Mouse (Mus musculus): Measurements from ENCODE around the gene Gm45234. TPM values are rescaled to one million over a fixed set of nuclear protein-coding genes. Genes with fewer than 3 reads are reported as not detected.
"Not testable (repeated sequence)": the region's sequence is repeated elsewhere in the genome, so short reads cannot be mapped to it uniquely, and the experiment has no call there.

Gm45234 gene
- polyA plus RNA-seq (2015; fragmentation: Nextera tagmentation; extraction: Ambion mirVana) = not detected in 2 replicates

- TF ChIP-seq CTCF (IDR thresholded peaks at IDR 0.05; ENCODE audit: low read depth) (no peak), EP300 (IDR thresholded peaks at IDR 0.05; ENCODE audit: low read depth) (no peak)
- Histone ChIP-seq H3K27ac (ENCODE audit: low read depth) (peak within 1 kb of the TSS; percentile 92), H3K9me3 (ENCODE audit: low read length) (no peaks in the 10 kb centered on the region), H3K36me3 (replicated peaks; ENCODE audit: insufficient read depth, low read length) (no peaks in the 10 kb centered on the region), H3K4me3 (ENCODE audit: low read depth, low read length) (peak within 1 kb of the TSS; percentile 72), H3K4me2 (ENCODE audit: low read depth, low read length) (peak within 1 kb of the TSS; percentile 88), H3K27me3 (ENCODE audit: insufficient read depth, low read length) (peaks cover 22% of the 10 kb centered on the region), H3K4me1 (ENCODE audit: insufficient read depth) (peaks cover 32% of the 10 kb centered on the region), H3K9ac (replicated peaks) (peak within 1 kb of the TSS; percentile 79)
- under 1% methylated on average over 52 of the region's 100 CpGs for WGBS (ENCODE audit: insufficient replicate concordance)
- ATAC-seq = peak; percentile 66
- DNase-seq = peak; percentile 73
These were observed at the start of gene Gm45234, which contains the start of gene Atn1 for GRCm38 (mm10) chr6:124755831-124756595. Gene Gm45234 (minus strand): TSS chr6:124756021. Gene Atn1 (minus strand): TSS chr6:124756524.

- H3K27me3 ChIP-seq (ENCODE audit: insufficient read depth, low read length) = no peaks in the 10 kb centered on the region
- H3K9ac ChIP-seq (replicated peaks) = no peak overlapping the region
- H3K36me3 ChIP-seq (replicated peaks; ENCODE audit: insufficient read depth, low read length) = no peaks in the 10 kb centered on the region
- H3K4me1 ChIP-seq (ENCODE audit: insufficient read depth) = peaks cover 22% of the 10 kb centered on the region
- no peak for DNase-seq
- no peak for TF ChIP-seq EP300 (IDR thresholded peaks at IDR 0.05; ENCODE audit: low read depth)
- no peak for TF ChIP-seq CTCF (IDR thresholded peaks at IDR 0.05; ENCODE audit: low read depth)
- H3K4me2 ChIP-seq (ENCODE audit: low read depth, low read length) = no peak overlapping the region
- H3K4me3 ChIP-seq (ENCODE audit: low read depth, low read length) = no peak overlapping the region
- no peak for ATAC-seq
- WGBS (ENCODE audit: insufficient replicate concordance) = 72% methylated on average over 3 of the region's 3 CpGs
- H3K27ac ChIP-seq (ENCODE audit: low read depth) = no peak overlapping the region
- H3K9me3 ChIP-seq (ENCODE audit: low read length) = no peaks in the 10 kb centered on the region
These were observed 48.5 kb upstream of the Gm45234 start for GRCm38 (mm10) chr6:124804341-124804740.

GRCm38 (mm10) chr6:124803691-124804090 lies 47.9 kb upstream of the Gm45234 start:
- H3K27ac ChIP-seq (ENCODE audit: low read depth); H3K9ac ChIP-seq (replicated peaks); DNase-seq; H3K9me3 ChIP-seq (ENCODE audit: low read length); H3K27me3 ChIP-seq (ENCODE audit: insufficient read depth, low read length); H3K4me3 ChIP-seq (ENCODE audit: low read depth, low read length); H3K36me3 ChIP-seq (replicated peaks; ENCODE audit: insufficient read depth, low read length); ATAC-seq; H3K4me2 ChIP-seq (ENCODE audit: low read depth, low read length): not testable (repeated sequence)
- peaks cover 22% of the 10 kb centered on the region for H3K4me1 ChIP-seq (ENCODE audit: insufficient read depth)
- 86% methylated on average over 4 of the region's 4 CpGs for WGBS (ENCODE audit: insufficient replicate concordance)

GRCm38 (mm10) chr6:124803061-124803460 lies 47.2 kb upstream of the Gm45234 start:
- Histone ChIP-seq H3K9ac (replicated peaks) (no peak overlapping the region), H3K4me1 (ENCODE audit: insufficient read depth) (peaks cover 20% of the 10 kb centered on the region), H3K36me3 (replicated peaks; ENCODE audit: insufficient read depth, low read length) (no peaks in the 10 kb centered on the region), H3K4me3 (ENCODE audit: low read depth, low read length) (no peak overlapping the region), H3K27me3 (ENCODE audit: insufficient read depth, low read length) (no peaks in the 10 kb centered on the region), H3K27ac (ENCODE audit: low read depth) (no peak overlapping the region), H3K4me2 (ENCODE audit: low read depth, low read length) (no peak overlapping the region), H3K9me3 (ENCODE audit: low read length) (no peaks in the 10 kb centered on the region)
- WGBS (ENCODE audit: insufficient replicate concordance) = 67% methylated on average over 3 of the region's 3 CpGs
- peak; percentile 17; the same call in 1 of the 2 replicates for TF ChIP-seq CTCF (IDR thresholded peaks at IDR 0.05; ENCODE audit: low read depth)
- TF ChIP-seq EP300 (IDR thresholded peaks at IDR 0.05; ENCODE audit: low read depth) = no peak
- no peak for ATAC-seq
- no peak for DNase-seq

GRCm38 (mm10) chr6:124802400-124802799 lies 46.6 kb upstream of the Gm45234 start:
- not testable (repeated sequence) for ATAC-seq; H3K27ac ChIP-seq (ENCODE audit: low read depth); H3K27me3 ChIP-seq (ENCODE audit: insufficient read depth, low read length); H3K9ac ChIP-seq (replicated peaks); DNase-seq; H3K36me3 ChIP-seq (replicated peaks; ENCODE audit: insufficient read depth, low read length); H3K9me3 ChIP-seq (ENCODE audit: low read length)
- 9% methylated on average over 6 of the region's 9 CpGs for WGBS (ENCODE audit: insufficient replicate concordance)
- H3K4me3 ChIP-seq (ENCODE audit: low read depth, low read length) = 0 out of 2 replicates have a peak overlapping the region, but pooled peaks have one; percentile 14
- H3K4me2 ChIP-seq (ENCODE audit: low read depth, low read length) = peak overlapping the region; percentile 54
- peaks cover 17% of the 10 kb centered on the region for H3K4me1 ChIP-seq (ENCODE audit: insufficient read depth)

- TF ChIP-seq CTCF (IDR thresholded peaks at IDR 0.05; ENCODE audit: low read depth) (no peak), EP300 (IDR thresholded peaks at IDR 0.05; ENCODE audit: low read depth) (no peak)
- H3K27me3 ChIP-seq (ENCODE audit: insufficient read depth, low read length) = no peaks in the 10 kb centered on the region
- no peak overlapping the region for H3K4me3 ChIP-seq (ENCODE audit: low read depth, low read length)
- no peak for DNase-seq
- H3K4me1 ChIP-seq (ENCODE audit: insufficient read depth) = no peaks in the 10 kb centered on the region
- no peak for ATAC-seq
- no peak overlapping the region for H3K4me2 ChIP-seq (ENCODE audit: low read depth, low read length)
- no peak overlapping the region for H3K9ac ChIP-seq (replicated peaks)
- no peak overlapping the region for H3K27ac ChIP-seq (ENCODE audit: low read depth)
- 85% methylated on average over 2 of the region's 2 CpGs for WGBS (ENCODE audit: insufficient replicate concordance)
- H3K9me3 ChIP-seq (ENCODE audit: low read length) = no peaks in the 10 kb centered on the region
- H3K36me3 ChIP-seq (replicated peaks; ENCODE audit: insufficient read depth, low read length) = no peaks in the 10 kb centered on the region
These were observed 40.4 kb upstream of the Gm45234 start for GRCm38 (mm10) chr6:124796200-124796599.

Measured in liver, postnatal 0 days (tissue).